Mouse (Mus musculus) CD4-positive, CD25-positive, alpha-beta regulatory T cell, adult 4 months (primary cell): ENCODE data around the gene Add1. TPM values are rescaled to one million over a fixed set of nuclear protein-coding genes. Genes with fewer than 3 reads are reported as not detected.
"Not testable (repeated sequence)": the region's sequence is repeated elsewhere in the genome, so short reads cannot be mapped to it uniquely, and the experiment has no call there.

Experiments
- ATAC-seq: one replicate; pipeline ENCODE4 v1.8.0; 2017
- polyA plus RNA-seq, 2 experiments: library from polyadenylated mRNA; unstranded; fragments of 100-300 nt; shearing (Covaris generic); gene quantifications; one replicate each; pipeline ENCODE4 v1.2.1; 2017

Add1 gene
- polyA plus RNA-seq, 2 experiments from 2014 or later, result 117 to 179 TPM

- ATAC-seq, result no peak
These were observed 21.6 kb upstream of the Add1 start for GRCm38 (mm10) chr5:34551821-34552220.

- ATAC-seq, result no peak
These were observed 9.6 kb upstream of the Add1 start for GRCm38 (mm10) chr5:34563854-34564253.

DNA sequence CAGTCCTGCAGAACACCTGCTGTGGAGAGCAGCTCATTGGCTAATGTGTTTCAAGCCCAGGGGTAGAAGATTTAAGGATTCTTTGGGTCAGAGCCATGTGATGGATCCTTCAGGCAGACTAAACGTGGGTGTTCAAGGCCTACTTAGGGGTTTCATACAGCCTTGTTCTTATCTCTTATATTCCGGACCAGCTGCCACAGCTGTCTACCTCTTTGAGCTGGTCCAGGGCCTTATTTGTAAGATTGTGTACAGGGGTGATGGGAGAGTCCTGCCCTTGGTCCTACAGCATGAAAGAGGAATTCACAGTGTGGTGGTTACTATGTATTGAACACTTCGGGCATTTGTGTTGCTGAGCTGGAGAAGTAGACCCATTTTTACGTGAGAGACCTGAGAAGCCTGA is 9.2 kb upstream of the Add1 start:
- no peak for ATAC-seq

GRCm38 (mm10) chr5:34565545-34566283 is 7.8 kb upstream of the Add1 start:
- ATAC-seq, result peak; percentile 20

GRCm38 (mm10) chr5:34571551-34571950 is 1.9 kb upstream of the Add1 start:
- no peak for ATAC-seq

GRCm38 (mm10) chr5:34572568-34572967 is 896 bp upstream of the Add1 start:
- not testable (repeated sequence) for ATAC-seq

DNA sequence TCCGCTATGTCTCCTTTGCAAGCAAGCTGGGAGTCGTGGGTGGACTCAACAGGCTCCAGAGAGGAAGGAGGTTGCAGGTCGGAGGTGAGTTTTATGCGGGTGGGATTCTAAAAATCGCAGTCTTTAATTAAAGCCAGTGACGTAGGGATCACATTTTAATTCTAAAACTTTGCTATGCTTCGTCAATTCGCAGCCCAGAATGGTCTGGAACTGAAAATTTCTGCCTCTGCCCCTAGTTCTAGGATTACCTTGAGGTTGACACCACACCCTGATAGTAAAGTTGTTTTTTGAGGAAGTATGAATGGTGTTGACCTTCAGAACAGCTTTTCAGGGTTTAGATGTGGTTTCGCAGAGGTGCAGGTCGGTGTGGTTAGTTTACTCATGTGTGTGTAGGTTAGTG is 1.3 kb downstream of the Add1 start:
- no peak for ATAC-seq

DNA sequence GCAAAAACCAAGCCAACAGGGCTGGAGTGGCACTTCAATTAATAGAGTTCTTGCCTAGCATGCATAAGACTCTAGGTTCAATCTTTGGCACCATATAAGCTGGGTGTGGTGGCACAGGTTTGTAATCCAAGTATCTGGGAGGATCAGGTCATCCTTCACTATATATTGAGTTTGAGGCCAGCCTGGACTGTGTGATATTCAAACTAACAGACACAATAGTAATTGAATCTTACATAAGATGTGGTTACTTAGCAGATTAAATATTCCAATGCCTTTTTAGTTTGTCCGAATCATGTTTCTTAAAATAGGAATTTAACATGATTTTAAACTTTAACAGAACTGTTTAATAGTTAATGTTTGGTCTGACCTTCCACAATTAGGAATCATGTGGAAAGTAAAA is 2.8 kb downstream of the Add1 start:
- no peak for ATAC-seq

GRCm38 (mm10) chr5:34578038-34578655 is 4.7 kb downstream of the Add1 start:
- ATAC-seq, result no peak

GRCm38 (mm10) chr5:34579377-34579776 is 5.9 kb downstream of the Add1 start:
- ATAC-seq, result no peak

DNA sequence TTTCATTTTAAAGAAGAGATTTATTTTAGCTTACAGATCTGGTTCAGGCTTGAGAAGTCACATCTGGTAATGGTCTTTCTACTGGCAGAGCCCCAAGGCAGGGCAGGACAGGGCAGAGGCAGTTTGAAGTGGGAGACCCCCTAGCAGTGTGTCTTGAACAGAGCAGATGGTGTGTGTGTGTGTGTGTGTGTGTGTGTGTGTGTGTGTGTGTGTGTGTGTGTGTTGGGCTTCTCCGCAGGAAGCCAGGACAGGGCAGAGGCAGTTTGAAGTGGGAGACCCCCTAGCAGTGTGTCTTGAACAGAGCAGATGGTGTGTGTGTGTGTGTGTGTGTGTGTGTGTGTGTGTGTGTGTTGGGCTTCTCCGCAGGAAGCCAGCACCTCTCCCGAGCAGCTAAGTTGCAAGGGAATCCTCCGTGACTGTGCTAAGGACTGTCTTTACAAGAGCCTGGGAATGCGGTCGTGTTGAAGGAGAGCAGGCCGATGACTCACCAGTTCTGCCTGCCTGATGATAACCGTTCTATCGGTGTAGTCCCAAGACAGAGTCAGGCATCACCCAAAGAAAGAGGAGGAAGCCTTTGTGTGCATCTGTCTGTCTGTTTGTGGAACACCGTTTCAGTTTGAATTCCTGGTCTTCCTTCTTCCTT is 8.3 kb downstream of the Add1 start:
- ATAC-seq, result not testable (repeated sequence)

- ATAC-seq, result no peak
These were observed 8.8 kb downstream of the Add1 start for GRCm38 (mm10) chr5:34582314-34582675.

DNA sequence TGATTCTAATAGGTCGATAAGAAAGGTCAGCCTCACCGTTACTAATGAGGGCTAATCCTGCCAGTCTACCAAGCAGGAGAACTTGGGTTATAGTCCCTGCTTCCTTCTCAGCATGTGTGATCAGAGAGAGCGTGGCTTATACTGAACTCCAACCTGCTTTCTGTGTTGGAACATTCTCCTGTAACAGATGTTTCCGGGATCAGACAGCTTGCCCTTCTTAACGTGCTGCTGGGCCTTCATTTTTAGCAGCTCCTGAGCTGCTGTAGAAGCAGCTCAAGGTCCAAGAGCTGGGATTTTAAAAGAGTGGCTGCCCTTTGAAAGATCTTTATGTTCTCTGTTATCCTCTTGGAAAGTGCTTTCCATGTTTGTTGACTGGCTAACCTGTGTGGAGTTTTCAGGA is 11.8 kb downstream of the Add1 start:
- ATAC-seq, result no peak

DNA sequence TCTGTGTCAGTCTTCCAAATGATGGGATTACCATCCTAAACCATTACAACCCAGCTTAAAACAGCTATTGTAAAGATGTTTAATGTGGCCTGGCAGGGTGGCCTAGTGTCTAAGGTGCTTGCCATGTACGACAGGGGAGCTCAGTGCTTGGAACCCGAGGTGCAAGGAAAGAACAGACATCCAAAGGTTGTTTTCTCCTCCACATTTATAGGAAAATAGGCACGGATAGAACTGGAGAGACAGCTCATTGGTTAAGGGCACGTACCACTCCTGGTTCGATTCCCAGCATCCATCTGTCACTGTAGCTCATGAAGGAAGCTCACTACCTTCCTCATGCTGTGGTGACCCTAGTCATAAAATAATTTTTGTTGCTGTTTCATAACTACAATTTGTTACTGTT is 14.4 kb downstream of the Add1 start:
- no peak for ATAC-seq

GRCm38 (mm10) chr5:34590059-34590458 is 16.6 kb downstream of the Add1 start:
- ATAC-seq, result no peak

DNA sequence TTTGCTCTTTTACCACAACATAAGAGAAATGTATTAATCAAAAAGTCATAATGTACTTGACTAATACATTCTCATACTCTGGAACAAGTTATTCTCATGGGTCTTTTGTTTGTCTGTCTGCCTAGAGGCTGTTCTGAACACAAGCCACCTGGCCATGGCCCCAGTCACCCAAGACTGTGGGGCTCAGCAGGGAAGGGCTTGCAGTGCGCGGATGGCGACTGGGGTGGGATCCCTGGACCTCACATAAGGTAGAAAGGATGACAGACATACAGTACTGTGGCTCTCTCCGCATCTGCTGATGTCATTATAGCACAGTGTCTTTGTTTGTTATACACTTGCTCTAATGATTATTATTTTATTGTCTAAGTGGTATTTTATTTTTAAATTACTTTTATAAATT is 17.2 kb downstream of the Add1 start:
- ATAC-seq, result no peak

- ATAC-seq, result no peak
These were observed 18.0 kb downstream of the Add1 start for GRCm38 (mm10) chr5:34591388-34592004.

GRCm38 (mm10) chr5:34592224-34592623 is 18.8 kb downstream of the Add1 start:
- not testable (repeated sequence) for ATAC-seq

- no peak for ATAC-seq
These were observed 19.2 kb downstream of the Add1 start for GRCm38 (mm10) chr5:34592666-34593065.

GRCm38 (mm10) chr5:34593202-34593727 is 19.8 kb downstream of the Add1 start:
- ATAC-seq, result no peak

DNA sequence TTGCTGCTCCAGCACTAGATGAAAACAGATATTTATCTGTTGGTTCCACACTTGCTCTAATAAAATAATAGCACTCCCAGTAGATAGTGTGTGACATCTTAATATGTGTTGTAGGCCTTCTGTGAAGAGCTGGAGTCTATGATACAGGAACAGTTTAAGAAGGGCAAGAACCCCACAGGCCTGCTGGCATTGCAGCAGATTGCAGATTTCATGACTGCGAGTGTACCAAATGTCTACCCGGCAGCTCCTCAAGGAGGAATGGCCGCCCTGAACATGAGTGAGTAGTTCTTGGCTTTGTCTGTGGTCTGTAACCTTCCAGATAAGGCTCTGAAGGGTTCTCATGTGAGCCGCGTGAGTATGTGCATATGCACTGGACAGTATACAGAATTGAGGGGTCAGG is 31.1 kb downstream of the Add1 start:
- no peak for ATAC-seq

- no peak for ATAC-seq
These were observed 33.8 kb downstream of the Add1 start for GRCm38 (mm10) chr5:34607100-34607880.

DNA sequence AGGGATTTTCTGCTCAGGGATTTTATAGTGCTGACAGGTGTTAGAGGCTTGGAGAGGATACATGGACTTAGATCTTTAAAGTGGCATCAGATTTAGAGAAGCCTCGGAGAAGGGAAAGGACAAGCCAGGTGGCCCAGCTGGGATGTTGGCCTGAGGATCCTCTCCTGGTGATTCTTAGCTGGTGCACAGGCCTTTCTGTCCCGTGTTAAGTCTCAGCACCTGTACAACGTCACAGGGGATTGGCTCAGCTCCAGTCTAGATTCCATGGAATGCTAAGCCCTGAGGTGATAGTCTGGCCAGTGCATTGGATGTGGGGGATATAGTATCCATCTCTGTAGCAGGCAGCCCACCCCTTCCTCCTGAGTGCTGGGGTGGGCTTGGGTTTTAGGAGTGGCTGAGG is 34.8 kb downstream of the Add1 start:
- no peak for ATAC-seq
